Mouse (Mus musculus) ES-Bruce4 (cell line): ENCODE measurements at regions not wholly inside any gene's neighbourhood (a gene's known extent, or its start where the extent isn't known, plus 50 kb on each side); places are given as distances from the start of the nearest gene placed in this dataset.

Experiments
- CTCF ChIP-seq: IDR thresholded peaks from one replicate; pipeline ENCODE4 v1.8.1; 2011; ENCODE audit warnings: low read depth, low read length
- EP300 ChIP-seq: IDR thresholded peaks from 2 replicates; pipeline ENCODE4 v1.6.1; 2011; ENCODE audit warnings: low read depth, low read length; ENCODE audit not compliant: insufficient read depth
- POLR2A ChIP-seq: IDR thresholded peaks from one replicate; pipeline ENCODE4 v1.8.1; 2011; ENCODE audit warnings: low read length; ENCODE audit not compliant: insufficient read depth

DNA sequence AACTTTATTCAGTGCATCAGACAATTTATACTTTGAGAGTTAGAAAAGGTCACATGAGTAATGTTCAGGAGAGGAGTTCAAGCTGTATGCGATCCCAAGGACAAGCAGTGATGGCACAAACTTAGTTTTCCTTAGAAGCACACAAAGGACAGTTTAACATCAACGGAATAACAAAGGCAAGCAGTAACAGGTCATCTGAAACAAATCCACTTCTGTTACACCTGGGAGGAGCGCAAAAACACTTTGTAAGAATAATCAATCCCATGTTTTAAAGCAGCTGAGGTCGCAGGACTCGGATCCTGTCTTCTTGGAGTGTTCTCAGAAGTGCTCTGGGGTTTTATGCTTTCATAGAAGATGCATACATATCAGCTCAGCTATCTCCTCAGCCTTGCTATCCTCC, 183.7 kb upstream of the Tmc3 start:
- no peak for TF ChIP-seq CTCF
- TF ChIP-seq POLR2A = no peak
- no peak for TF ChIP-seq EP300
